Mouse (Mus musculus): ENCODE measurements at regions not wholly inside any gene's neighbourhood (a gene's known extent, or its start where the extent isn't known, plus 50 kb on each side); places are given as distances from the start of the nearest gene placed in this dataset.

- DNase-seq (ENCODE audit: low read depth): no peak
- TF ChIP-seq CTCF (IDR thresholded peaks at IDR 0.05; ENCODE audit: borderline replicate concordance, extremely low read depth, insufficient read depth, insufficient read length) (no peak), POLR2A (IDR thresholded peaks at IDR 0.05; ENCODE audit: borderline replicate concordance, extremely low read depth, insufficient read depth, insufficient read length, poor library complexity, severe bottlenecking) (no peak)
These were observed 207.7 kb downstream of the Ttc32 start for GRCm38 (mm10) chr12:9237538-9237937.

- TF ChIP-seq POLR2A (IDR thresholded peaks at IDR 0.05; ENCODE audit: borderline replicate concordance, extremely low read depth, insufficient read depth, insufficient read length, poor library complexity, severe bottlenecking): no peak
- no peak for TF ChIP-seq CTCF (IDR thresholded peaks at IDR 0.05; ENCODE audit: borderline replicate concordance, extremely low read depth, insufficient read depth, insufficient read length)
- DNase-seq (ENCODE audit: low read depth): no peak
These were observed 208.2 kb downstream of the Ttc32 start for GRCm38 (mm10) chr12:9237955-9238354.

GRCm38 (mm10) chr12:9247506-9247905 is 217.7 kb downstream of the Ttc32 start:
- TF ChIP-seq CTCF (IDR thresholded peaks at IDR 0.05; ENCODE audit: borderline replicate concordance, extremely low read depth, insufficient read depth, insufficient read length) (no peak), POLR2A (IDR thresholded peaks at IDR 0.05; ENCODE audit: borderline replicate concordance, extremely low read depth, insufficient read depth, insufficient read length, poor library complexity, severe bottlenecking) (no peak)
- no peak for DNase-seq (ENCODE audit: low read depth)

DNA sequence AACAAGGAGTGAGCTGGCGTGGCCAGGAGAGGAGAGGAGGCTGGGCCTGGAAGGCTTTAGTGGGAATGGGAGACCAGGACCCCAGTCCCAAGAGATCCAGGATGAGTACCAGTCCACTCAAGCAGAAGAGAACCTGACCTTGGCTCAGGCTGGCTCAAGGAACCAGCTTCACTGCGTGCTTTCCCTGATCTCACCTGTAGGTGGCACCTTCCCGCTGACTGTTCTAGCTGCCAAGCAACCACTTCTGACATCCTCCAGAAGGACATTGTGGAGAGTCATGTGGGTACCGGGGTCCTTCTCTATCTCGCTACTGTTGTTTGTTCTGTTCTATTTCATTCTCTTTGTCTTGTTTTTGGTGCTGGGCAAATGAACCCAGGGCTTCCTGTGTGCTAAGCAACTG is 222.0 kb downstream of the Ttc32 start:
- no peak for TF ChIP-seq POLR2A (IDR thresholded peaks at IDR 0.05; ENCODE audit: borderline replicate concordance, extremely low read depth, insufficient read depth, insufficient read length, poor library complexity, severe bottlenecking)
- TF ChIP-seq CTCF (IDR thresholded peaks at IDR 0.05; ENCODE audit: borderline replicate concordance, extremely low read depth, insufficient read depth, insufficient read length): peak; percentile 69
- DNase-seq (ENCODE audit: low read depth): peak; percentile 56

GRCm38 (mm10) chr12:9253306-9254074 is 223.7 kb downstream of the Ttc32 start:
- DNase-seq (ENCODE audit: low read depth): peak; percentile 9
- TF ChIP-seq POLR2A (IDR thresholded peaks at IDR 0.05; ENCODE audit: borderline replicate concordance, extremely low read depth, insufficient read depth, insufficient read length, poor library complexity, severe bottlenecking): no peak
- TF ChIP-seq CTCF (IDR thresholded peaks at IDR 0.05; ENCODE audit: borderline replicate concordance, extremely low read depth, insufficient read depth, insufficient read length): no peak

DNA sequence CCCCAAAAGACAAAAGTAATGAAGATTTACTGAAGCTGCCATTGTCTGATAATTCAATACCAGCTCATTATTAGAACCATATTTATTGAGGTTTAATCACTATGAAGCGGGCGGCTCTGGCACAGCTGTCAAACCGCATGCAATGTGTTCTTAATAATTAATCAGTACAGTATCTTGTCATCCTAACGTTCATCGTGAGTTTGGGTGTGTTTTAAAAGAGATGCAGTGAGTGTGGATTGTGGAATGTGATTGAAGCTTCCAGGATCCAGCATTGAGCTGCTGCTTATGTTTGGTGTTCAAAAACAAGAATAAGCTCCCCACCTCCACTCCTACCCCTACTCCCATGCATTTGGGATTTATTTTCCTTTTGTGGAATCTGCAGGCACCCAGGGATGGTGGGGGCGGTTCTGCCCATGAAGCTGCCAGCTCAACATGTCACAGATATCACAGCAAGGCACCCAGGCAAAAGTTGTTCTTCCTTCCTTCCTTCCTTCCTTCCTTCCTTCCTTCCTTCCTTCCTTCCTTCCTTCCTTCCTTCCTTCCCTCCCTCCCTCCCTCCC is 224.6 kb downstream of the Ttc32 start:
- DNase-seq (ENCODE audit: low read depth): peak; percentile 8
- TF ChIP-seq CTCF (IDR thresholded peaks at IDR 0.05; ENCODE audit: borderline replicate concordance, extremely low read depth, insufficient read depth, insufficient read length) (no peak), POLR2A (IDR thresholded peaks at IDR 0.05; ENCODE audit: borderline replicate concordance, extremely low read depth, insufficient read depth, insufficient read length, poor library complexity, severe bottlenecking) (no peak)

DNA sequence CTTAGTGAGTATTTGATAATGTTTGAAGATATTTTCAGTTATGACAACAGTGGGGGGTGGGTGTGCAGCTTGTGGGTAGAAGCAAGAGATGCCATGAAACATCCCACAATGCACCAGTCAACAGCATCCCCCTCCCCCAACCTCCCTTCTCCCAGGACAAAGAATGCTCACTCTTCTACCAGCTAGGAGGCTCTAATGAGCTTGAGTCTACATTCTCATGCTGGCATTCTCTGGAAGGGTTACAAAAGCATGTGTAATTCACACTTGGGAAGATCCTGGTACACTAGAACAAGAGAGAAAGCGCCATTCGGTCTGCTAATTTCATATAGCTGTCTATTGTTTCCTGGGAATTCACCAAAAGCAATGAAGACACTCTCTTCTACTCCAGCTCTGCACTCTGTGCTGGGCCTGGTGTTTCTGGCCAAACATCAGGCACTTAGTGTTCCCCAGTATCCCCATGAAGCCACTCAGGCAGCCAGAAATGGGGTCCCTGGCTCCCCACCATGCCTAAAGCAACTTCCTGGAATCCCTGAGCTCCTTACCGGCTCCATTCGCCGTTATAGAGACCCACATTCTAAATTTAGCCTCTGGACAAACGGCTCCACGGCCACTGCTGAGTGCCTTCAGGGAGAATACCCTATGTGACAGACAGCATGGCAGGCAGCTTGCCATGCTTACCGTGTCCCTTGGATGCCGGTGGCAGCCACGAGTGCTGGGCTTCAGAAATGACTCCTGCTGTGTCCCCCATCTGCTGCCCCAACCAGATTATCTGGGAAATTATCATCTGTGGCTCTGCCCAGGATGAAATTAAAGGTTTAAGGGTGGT is 226.1 kb downstream of the Ttc32 start:
- peak; percentile 37 for DNase-seq (ENCODE audit: low read depth)
- TF ChIP-seq CTCF (IDR thresholded peaks at IDR 0.05; ENCODE audit: borderline replicate concordance, extremely low read depth, insufficient read depth, insufficient read length) (no peak), POLR2A (IDR thresholded peaks at IDR 0.05; ENCODE audit: borderline replicate concordance, extremely low read depth, insufficient read depth, insufficient read length, poor library complexity, severe bottlenecking) (no peak)

DNA sequence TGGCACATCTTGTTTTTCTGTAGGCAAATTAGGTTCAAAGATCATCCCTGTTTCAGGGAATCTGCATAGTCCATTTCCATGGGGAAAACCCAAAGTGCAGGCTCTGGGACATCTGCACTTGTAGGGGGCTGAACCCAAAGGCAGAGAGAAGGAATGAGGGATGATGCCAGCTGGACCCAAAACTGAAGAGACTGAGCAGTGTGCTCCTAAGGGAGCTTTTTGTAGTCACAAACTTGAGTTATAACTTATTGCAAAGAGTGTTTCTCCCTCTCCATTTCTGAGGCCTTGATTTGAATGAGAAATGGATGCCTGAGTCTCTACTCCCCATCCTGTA is 226.7 kb downstream of the Ttc32 start:
- TF ChIP-seq CTCF (IDR thresholded peaks at IDR 0.05; ENCODE audit: borderline replicate concordance, extremely low read depth, insufficient read depth, insufficient read length): no peak
- DNase-seq (ENCODE audit: low read depth): no peak

- no peak for DNase-seq (ENCODE audit: low read depth)
- TF ChIP-seq POLR2A (IDR thresholded peaks at IDR 0.05; ENCODE audit: borderline replicate concordance, extremely low read depth, insufficient read depth, insufficient read length, poor library complexity, severe bottlenecking) (no peak), CTCF (IDR thresholded peaks at IDR 0.05; ENCODE audit: borderline replicate concordance, extremely low read depth, insufficient read depth, insufficient read length) (no peak)
These were observed 228.4 kb downstream of the Ttc32 start for GRCm38 (mm10) chr12:9258221-9258620.

- no peak for TF ChIP-seq POLR2A (IDR thresholded peaks at IDR 0.05; ENCODE audit: borderline replicate concordance, extremely low read depth, insufficient read depth, insufficient read length, poor library complexity, severe bottlenecking)
- DNase-seq (ENCODE audit: low read depth): no peak
These were observed 231.9 kb downstream of the Ttc32 start for GRCm38 (mm10) chr12:9261662-9262061.

DNA sequence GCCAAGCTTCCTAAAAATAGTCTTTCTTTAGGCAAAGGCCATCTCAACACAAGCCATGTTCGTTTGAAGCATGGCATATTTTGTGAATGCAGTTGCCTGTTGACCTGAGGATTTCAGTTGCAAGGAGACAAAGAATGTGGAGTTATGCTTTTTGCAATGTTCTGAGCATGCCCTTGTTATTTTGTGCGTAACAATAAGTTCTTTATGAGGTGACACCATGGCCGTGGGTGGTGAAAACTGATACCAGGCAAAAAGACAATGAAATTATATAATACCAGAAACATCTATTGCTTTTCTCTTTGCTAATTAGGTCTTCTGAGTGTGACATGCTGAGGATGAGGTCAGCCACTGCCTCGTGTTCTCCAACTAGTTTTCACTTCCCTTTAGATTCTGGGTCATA is 236.4 kb downstream of the Ttc32 start:
- TF ChIP-seq POLR2A (IDR thresholded peaks at IDR 0.05; ENCODE audit: borderline replicate concordance, extremely low read depth, insufficient read depth, insufficient read length, poor library complexity, severe bottlenecking): no peak
- TF ChIP-seq CTCF (IDR thresholded peaks at IDR 0.05; ENCODE audit: borderline replicate concordance, extremely low read depth, insufficient read depth, insufficient read length): no peak
- no peak for DNase-seq (ENCODE audit: low read depth)

GRCm38 (mm10) chr12:9271484-9271883 is 241.7 kb downstream of the Ttc32 start:
- TF ChIP-seq CTCF (IDR thresholded peaks at IDR 0.05; ENCODE audit: borderline replicate concordance, extremely low read depth, insufficient read depth, insufficient read length) (no peak), POLR2A (IDR thresholded peaks at IDR 0.05; ENCODE audit: borderline replicate concordance, extremely low read depth, insufficient read depth, insufficient read length, poor library complexity, severe bottlenecking) (no peak)

More at GRCm38 (mm10) chr12:9271484-9271883, 241.7 kb downstream of the Ttc32 start:
- no peak for DNase-seq (ENCODE audit: low read depth)
